Mouse (Mus musculus) heart, embryonic 12.5 days (tissue): Measurements from ENCODE around the gene Rnf144b. TPM values are rescaled to one million over a fixed set of nuclear protein-coding genes. Genes with fewer than 3 reads are reported as not detected.

Source experiments
- ATAC-seq: fragments of 200-750 bp; cut with Nextera tagmentation; 2 replicates; pipeline ENCODE4 v1.8.0; 2017; ENCODE audit warnings: moderate TSS enrichment, moderate library complexity; ENCODE audit not compliant: insufficient number of reproducible peaks, low FRiP score
- H3K27ac ChIP-seq: fragments of 300-500 bp; sonication (generic); 2 replicates; pipeline ENCODE4 v1.5.1; 2016; ENCODE audit warnings: mild to moderate bottlenecking, moderate library complexity; ENCODE audit not compliant: poor library complexity, severe bottlenecking
- H3K27me3 ChIP-seq: fragments of 300-500 bp; sonication (generic); replicated peaks from 2 replicates; pipeline ENCODE4 v1.6.1; 2016; ENCODE audit warnings: mild to moderate bottlenecking, moderate library complexity
- H3K36me3 ChIP-seq: fragments of 300-500 bp; sonication (generic); 2 replicates; pipeline ENCODE4 v1.6.1; 2016; ENCODE audit warnings: mild to moderate bottlenecking, moderate library complexity
- H3K4me1 ChIP-seq: fragments of 300-500 bp; sonication (generic); replicated peaks from 2 replicates; pipeline ENCODE4 v1.6.1; 2016; ENCODE audit warnings: mild to moderate bottlenecking
- H3K4me2 ChIP-seq: fragments of 300-500 bp; sonication (generic); 2 replicates; pipeline ENCODE4 v1.6.1; 2016; ENCODE audit warnings: mild to moderate bottlenecking, moderate library complexity
- H3K4me3 ChIP-seq: fragments of 300-500 bp; sonication (generic); 2 replicates; pipeline ENCODE4 v1.5.1; 2016; ENCODE audit warnings: mild to moderate bottlenecking
- H3K9ac ChIP-seq: fragments of 300-500 bp; sonication (generic); 2 replicates; pipeline ENCODE4 v1.6.1; 2016; ENCODE audit warnings: mild to moderate bottlenecking, moderate library complexity
- H3K9me3 ChIP-seq: fragments of 300-500 bp; sonication (generic); replicated peaks from 2 replicates; pipeline ENCODE4 v1.6.1; 2016; ENCODE audit warnings: mild to moderate bottlenecking, moderate library complexity
- WGBS: fragments of 180-500 bp; shearing (Covaris S2); methylation state at CpG from one replicate; pipeline ENCODE4 v1.1.7; 2016; 5-methylcytosine and 5-hydroxymethylcytosine counted together
- polyA plus RNA-seq: library from polyadenylated mRNA; unstranded; fragments of >200 nt; fragmentation: Nextera tagmentation; extraction: Ambion mirVana; gene quantifications from 2 replicates; pipeline ENCODE4 v1.2.1, GENCODE M21; 2016

Rnf144b gene
- polyA plus RNA-seq, 1 experiment from 2014 or later: 1.9 TPM

GRCm38 (mm10) chr13:47195491-47195890, 73.0 kb downstream of the Rnf144b start:
- no peak overlapping the region for H3K4me2 ChIP-seq
- 70% methylated on average over 4 of the region's 4 CpGs for WGBS
- no peaks in the 10 kb centered on the region for H3K36me3 ChIP-seq
- no peak overlapping the region for H3K27ac ChIP-seq
- H3K9me3 ChIP-seq: no peaks in the 10 kb centered on the region
- peaks cover 9% of the 10 kb centered on the region; the same call in 1 of the 2 replicates for H3K27me3 ChIP-seq
- H3K9ac ChIP-seq: no peak overlapping the region
- H3K4me1 ChIP-seq: peaks cover 18% of the 10 kb centered on the region
- H3K4me3 ChIP-seq: no peak overlapping the region
- ATAC-seq: no peak

DNA sequence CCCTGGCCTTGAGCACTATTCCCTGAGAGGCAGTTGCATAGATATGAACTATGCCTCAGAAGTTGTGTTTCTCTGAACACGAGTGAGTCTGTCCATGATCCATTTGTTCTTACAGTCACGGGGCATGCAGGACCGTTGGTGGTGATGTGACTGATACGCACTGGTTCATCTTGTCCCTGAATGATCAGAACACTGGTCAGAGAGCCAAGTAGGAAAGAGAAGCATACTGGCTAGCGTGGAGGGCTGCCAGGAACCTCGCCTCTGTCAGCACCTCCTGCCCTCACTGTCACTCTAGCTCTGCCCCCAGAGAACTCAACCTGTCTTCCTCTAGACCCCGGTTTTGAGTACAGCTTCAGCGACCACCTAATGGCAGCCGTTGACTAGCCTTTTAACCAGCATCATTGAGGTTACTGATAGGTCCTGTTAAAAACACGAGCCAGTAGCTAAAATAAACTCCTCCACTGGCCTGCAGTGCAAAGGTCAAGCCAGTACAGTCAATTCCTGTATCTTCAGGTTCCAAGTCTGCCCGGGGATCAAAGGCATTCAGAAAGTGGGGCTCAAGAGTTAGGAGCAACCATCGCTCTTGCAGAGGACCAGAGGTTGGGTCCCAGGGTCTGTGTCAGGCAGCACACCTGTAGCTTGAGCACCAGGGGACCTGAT, 77.7 kb downstream of the Rnf144b start:
- 57% methylated on average over 12 of the region's 12 CpGs for WGBS
- no peak overlapping the region for H3K4me2 ChIP-seq
- ATAC-seq: no peak
- H3K36me3 ChIP-seq: no peaks in the 10 kb centered on the region
- peaks cover 14% of the 10 kb centered on the region; the same call in 1 of the 2 replicates for H3K4me1 ChIP-seq
- H3K27me3 ChIP-seq: peaks cover 3% of the 10 kb centered on the region; the same call in 1 of the 2 replicates
- H3K27ac ChIP-seq: no peak overlapping the region
- H3K9me3 ChIP-seq: no peaks in the 10 kb centered on the region
- H3K9ac ChIP-seq: no peak overlapping the region
- no peak overlapping the region for H3K4me3 ChIP-seq

DNA sequence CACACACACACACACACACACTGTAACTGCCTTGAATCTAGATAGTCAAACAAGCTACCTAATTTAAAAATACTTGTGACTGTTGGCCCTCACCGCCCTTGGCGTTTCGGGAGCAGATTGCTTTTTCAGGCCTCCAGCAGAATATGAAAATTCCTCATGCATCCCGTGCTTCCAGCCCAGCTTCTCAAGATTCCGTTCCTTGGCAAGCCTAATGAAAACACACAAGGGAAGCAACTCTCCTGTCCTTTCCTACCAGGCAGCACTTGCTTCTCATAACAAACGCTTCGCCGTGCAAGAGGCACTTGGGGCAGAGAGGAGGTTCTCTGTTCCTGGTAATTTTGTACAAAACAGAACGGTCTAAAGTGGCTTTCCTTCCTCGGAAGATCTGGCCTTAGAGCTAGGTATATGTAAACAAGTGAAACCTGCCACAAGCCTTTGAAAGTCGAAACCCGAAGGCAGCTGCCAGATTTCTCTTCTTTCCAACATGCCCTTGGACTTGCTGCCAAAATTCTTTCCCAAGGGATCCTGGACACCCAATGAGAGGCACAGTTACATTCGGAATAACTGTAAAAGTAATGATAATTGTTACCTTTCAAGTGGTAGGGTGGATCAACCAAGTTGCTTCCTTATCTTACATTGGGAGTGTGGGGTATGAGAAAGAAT, 79.6 kb downstream of the Rnf144b start:
- Histone ChIP-seq H3K4me3 (no peak overlapping the region), H3K27me3 (no peaks in the 10 kb centered on the region), H3K4me1 (peaks cover 14% of the 10 kb centered on the region; the same call in 1 of the 2 replicates), H3K9ac (no peak overlapping the region), H3K9me3 (peaks cover 4% of the 10 kb centered on the region; the same call in 1 of the 2 replicates), H3K27ac (peak overlapping the region; percentile 31; the same call in 1 of the 2 replicates), H3K36me3 (no peaks in the 10 kb centered on the region), H3K4me2 (no peak overlapping the region)
- ATAC-seq: no peak
- 61% methylated on average over 13 of the region's 13 CpGs for WGBS

- 65% methylated on average over 4 of the region's 4 CpGs for WGBS
- H3K9me3 ChIP-seq: peaks cover 4% of the 10 kb centered on the region; the same call in 1 of the 2 replicates
- no peak overlapping the region for H3K9ac ChIP-seq
- no peaks in the 10 kb centered on the region for H3K27me3 ChIP-seq
- no peak overlapping the region for H3K4me3 ChIP-seq
- ATAC-seq: no peak
- H3K27ac ChIP-seq: no peak overlapping the region
- no peaks in the 10 kb centered on the region for H3K36me3 ChIP-seq
- no peak overlapping the region for H3K4me2 ChIP-seq
- no peaks in the 10 kb centered on the region for H3K4me1 ChIP-seq
Measured at GRCm38 (mm10) chr13:47210496-47210895, 88.0 kb downstream of the Rnf144b start.

GRCm38 (mm10) chr13:47210992-47211391, 88.5 kb downstream of the Rnf144b start:
- H3K9ac ChIP-seq: no peak overlapping the region
- peaks cover 4% of the 10 kb centered on the region; the same call in 1 of the 2 replicates for H3K9me3 ChIP-seq
- no peaks in the 10 kb centered on the region for H3K36me3 ChIP-seq
- no peak overlapping the region for H3K4me2 ChIP-seq
- H3K27me3 ChIP-seq: no peaks in the 10 kb centered on the region
- H3K4me1 ChIP-seq: no peaks in the 10 kb centered on the region; the same call in 1 of the 2 replicates
- WGBS: 58% methylated on average over 6 of the region's 6 CpGs
- ATAC-seq: no peak
- H3K4me3 ChIP-seq: no peak overlapping the region
- H3K27ac ChIP-seq: no peak overlapping the region

DNA sequence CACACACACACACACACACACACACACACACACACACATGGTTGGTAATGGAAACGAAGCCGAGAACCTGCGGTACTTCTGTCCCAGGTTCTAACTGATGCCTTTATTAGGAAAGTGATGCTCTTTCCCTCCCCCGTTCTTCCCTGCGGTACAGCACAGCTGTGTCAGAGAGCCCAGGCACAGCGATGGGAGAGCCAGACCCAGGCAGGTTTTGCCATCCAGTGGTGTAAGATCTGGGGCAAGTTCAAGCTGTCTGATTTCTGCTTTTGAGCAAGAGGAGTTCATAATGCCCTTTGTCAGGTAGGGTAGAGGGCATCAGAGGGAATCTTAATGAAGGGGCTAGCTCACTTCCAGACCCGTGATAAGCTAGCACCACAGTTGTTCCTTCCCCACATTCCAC, 89.1 kb downstream of the Rnf144b start:
- Histone ChIP-seq H3K27me3 (no peaks in the 10 kb centered on the region), H3K9me3 (0 out of 2 replicates have a peak, but pooled peaks cover under 1% of the 10 kb centered on the region), H3K9ac (no peak overlapping the region), H3K36me3 (no peaks in the 10 kb centered on the region), H3K4me2 (no peak overlapping the region), H3K27ac (no peak overlapping the region), H3K4me3 (no peak overlapping the region), H3K4me1 (no peaks in the 10 kb centered on the region; the same call in 1 of the 2 replicates)
- WGBS: 79% methylated on average over 7 of the region's 7 CpGs
- no peak for ATAC-seq

DNA sequence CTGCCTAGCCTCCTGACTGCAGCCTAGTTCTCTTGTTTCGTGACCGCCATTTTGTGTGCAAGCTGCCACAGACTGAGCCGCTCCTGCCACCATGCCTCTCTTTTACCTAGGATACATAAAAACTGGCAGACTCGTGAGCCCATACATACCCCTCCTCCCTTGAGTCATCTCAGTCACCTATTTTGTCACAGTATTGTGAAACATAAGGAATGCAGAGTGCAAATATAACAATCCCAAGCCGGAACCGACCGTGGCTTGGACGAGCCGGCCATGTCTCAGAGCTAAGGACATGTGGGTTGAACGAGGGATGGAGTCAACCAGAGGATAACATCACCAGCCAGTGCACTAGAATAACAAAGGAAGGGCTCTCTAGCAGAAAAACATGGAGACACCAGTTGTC, 91.4 kb downstream of the Rnf144b start:
- no peak overlapping the region for H3K4me3 ChIP-seq

DNA sequence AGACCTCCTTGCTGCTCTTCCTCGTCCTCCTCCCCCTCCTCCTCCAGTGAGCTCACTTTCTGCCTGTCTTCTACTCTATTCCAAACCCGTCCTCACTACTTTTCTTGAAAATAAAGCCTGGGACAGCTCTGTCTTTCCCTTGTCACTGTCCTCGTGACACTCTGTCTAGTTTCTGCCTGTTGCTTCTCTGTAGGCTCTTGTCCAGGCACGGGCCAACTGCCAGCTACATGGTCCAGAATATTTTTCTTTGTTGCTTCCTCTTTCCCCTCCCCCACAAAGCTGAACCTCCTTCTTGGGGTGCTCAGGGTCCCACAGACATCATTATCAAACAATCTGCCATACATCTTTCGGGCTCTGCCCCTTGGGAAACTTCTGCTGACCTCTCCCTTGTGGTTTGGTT, 92.4 kb downstream of the Rnf144b start:
- no peak for ATAC-seq
- Histone ChIP-seq H3K9ac (no peak overlapping the region), H3K36me3 (no peaks in the 10 kb centered on the region), H3K27me3 (no peaks in the 10 kb centered on the region), H3K4me1 (peaks cover 7% of the 10 kb centered on the region; the same call in 1 of the 2 replicates), H3K27ac (no peak overlapping the region), H3K9me3 (no peaks in the 10 kb centered on the region), H3K4me2 (no peak overlapping the region), H3K4me3 (no peak overlapping the region)
- WGBS: 70% methylated on average over 5 of the region's 5 CpGs

More for the DNA sequence above, 91.4 kb downstream of the Rnf144b start:
- Histone ChIP-seq H3K9me3 (no peaks in the 10 kb centered on the region), H3K27ac (no peak overlapping the region), H3K4me2 (no peak overlapping the region), H3K36me3 (no peaks in the 10 kb centered on the region), H3K4me1 (peaks cover 7% of the 10 kb centered on the region; the same call in 1 of the 2 replicates), H3K27me3 (no peaks in the 10 kb centered on the region), H3K9ac (no peak overlapping the region)
- no peak for ATAC-seq
- WGBS: 89% methylated on average over 10 of the region's 10 CpGs

- H3K4me1 ChIP-seq: peaks cover 7% of the 10 kb centered on the region; the same call in 1 of the 2 replicates
- ATAC-seq: no peak
- H3K4me3 ChIP-seq: no peak overlapping the region
- no peaks in the 10 kb centered on the region for H3K36me3 ChIP-seq
- no peak overlapping the region for H3K27ac ChIP-seq
- no peak overlapping the region for H3K9ac ChIP-seq
- no peak overlapping the region for H3K4me2 ChIP-seq
- WGBS: 73% methylated on average over 20 of the region's 20 CpGs
- no peaks in the 10 kb centered on the region for H3K9me3 ChIP-seq
- H3K27me3 ChIP-seq: no peaks in the 10 kb centered on the region
Measured at GRCm38 (mm10) chr13:47215815-47216585, 93.5 kb downstream of the Rnf144b start.

DNA sequence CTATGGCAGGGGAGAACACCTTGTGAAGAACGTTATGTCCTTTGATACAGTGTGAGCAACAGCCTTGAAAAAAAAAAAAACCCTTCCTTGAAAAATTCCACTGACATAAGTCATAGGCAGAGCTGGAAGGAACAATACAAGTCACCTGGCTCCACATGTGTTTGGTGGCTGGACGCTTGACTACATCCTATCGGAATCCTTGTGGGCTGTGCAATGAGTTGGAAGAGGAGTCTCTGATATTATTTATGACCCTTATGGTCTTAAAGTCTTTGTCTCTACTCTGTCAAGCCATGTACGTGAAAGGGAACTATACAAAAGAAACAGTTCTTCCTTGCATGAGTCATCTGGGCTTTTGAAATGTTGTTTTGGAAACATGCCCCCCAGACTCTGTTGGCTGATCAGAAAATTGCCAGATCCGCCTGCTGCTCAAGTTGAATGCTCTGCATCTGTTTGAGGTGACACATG, 94.7 kb downstream of the Rnf144b start:
- Histone ChIP-seq H3K27ac (no peak overlapping the region), H3K4me2 (no peak overlapping the region), H3K27me3 (no peaks in the 10 kb centered on the region), H3K4me1 (peaks cover 7% of the 10 kb centered on the region; the same call in 1 of the 2 replicates), H3K9ac (no peak overlapping the region), H3K4me3 (no peak overlapping the region), H3K9me3 (no peaks in the 10 kb centered on the region), H3K36me3 (no peaks in the 10 kb centered on the region)
- ATAC-seq: no peak
- 69% methylated on average over 5 of the region's 5 CpGs for WGBS

DNA sequence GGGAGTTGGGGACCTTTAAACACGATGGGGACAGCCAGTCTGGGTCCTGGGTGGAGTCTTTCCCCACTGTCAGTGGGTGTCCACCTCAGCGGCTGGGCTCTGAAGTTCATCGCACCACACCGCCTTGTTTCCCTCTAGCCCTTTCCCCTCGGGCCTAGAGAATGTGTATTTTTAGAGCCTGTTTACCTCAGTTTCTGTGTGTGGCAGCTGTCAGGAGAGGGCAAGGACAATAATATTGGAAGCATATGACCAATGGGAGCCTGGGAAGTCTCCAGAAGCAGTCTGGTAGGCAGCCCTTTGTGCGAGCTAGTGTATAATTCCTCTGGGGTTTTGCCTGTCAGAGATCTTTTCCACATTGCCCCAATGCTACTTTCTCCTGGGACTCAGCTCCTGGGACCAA, 95.9 kb downstream of the Rnf144b start:
- ATAC-seq: no peak
- H3K4me1 ChIP-seq: peaks cover 7% of the 10 kb centered on the region; the same call in 1 of the 2 replicates
- H3K9me3 ChIP-seq: no peaks in the 10 kb centered on the region
- H3K4me3 ChIP-seq: no peak overlapping the region
- 51% methylated on average over 6 of the region's 6 CpGs for WGBS
- H3K27me3 ChIP-seq: no peaks in the 10 kb centered on the region
- H3K4me2 ChIP-seq: no peak overlapping the region
- H3K36me3 ChIP-seq: no peaks in the 10 kb centered on the region
- no peak overlapping the region for H3K27ac ChIP-seq
- no peak overlapping the region for H3K9ac ChIP-seq
